Mouse (Mus musculus) forebrain, embryonic 13.5 days (tissue): ENCODE data around the gene Adamts4. TPM values are rescaled to one million over a fixed set of nuclear protein-coding genes. Genes with fewer than 3 reads are reported as not detected.

ENCODE experiments used
- ATAC-seq: fragments of 200-750 bp; cut with Nextera tagmentation; 2 replicates; pipeline ENCODE4 v1.8.0; 2017
- H3K27ac ChIP-seq: fragments of 300-500 bp; sonication (generic); 2 replicates; pipeline ENCODE4 v1.5.1; 2015; ENCODE audit warnings: inconsistent platforms, mild to moderate bottlenecking, moderate library complexity
- H3K27me3 ChIP-seq: fragments of 300-500 bp; sonication (generic); 2 replicates; pipeline ENCODE4 v1.6.1; 2015; ENCODE audit warnings: mild to moderate bottlenecking, inconsistent platforms
- H3K36me3 ChIP-seq: fragments of 300-500 bp; sonication (generic); 2 replicates; pipeline ENCODE4 v1.6.1; 2015; ENCODE audit warnings: mild to moderate bottlenecking, inconsistent platforms; ENCODE audit not compliant: poor library complexity, severe bottlenecking
- H3K4me1 ChIP-seq: fragments of 300-500 bp; sonication (generic); 2 replicates; pipeline ENCODE4 v1.6.1; 2015; ENCODE audit warnings: inconsistent platforms
- H3K4me2 ChIP-seq: fragments of 300-500 bp; sonication (generic); 2 replicates; pipeline ENCODE4 v1.6.1; 2015; ENCODE audit warnings: inconsistent platforms, mild to moderate bottlenecking, moderate library complexity
- H3K4me3 ChIP-seq: fragments of 300-500 bp; sonication (generic); 2 replicates; pipeline ENCODE4 v1.5.1; 2015; ENCODE audit warnings: mild to moderate bottlenecking, inconsistent platforms
- H3K9ac ChIP-seq: fragments of 300-500 bp; sonication (generic); 2 replicates; pipeline ENCODE4 v1.6.1; 2015; ENCODE audit warnings: mild to moderate bottlenecking, inconsistent platforms
- H3K9me3 ChIP-seq: fragments of 300-500 bp; sonication (generic); replicated peaks from 2 replicates; pipeline ENCODE4 v1.6.1; 2016; ENCODE audit warnings: inconsistent platforms
- WGBS: fragments of 180-500 bp; shearing (Covaris S2); methylation state at CpG from one replicate; pipeline ENCODE4 v1.1.7; 2015; 5-methylcytosine and 5-hydroxymethylcytosine counted together
- polyA plus RNA-seq: library from polyadenylated mRNA; unstranded; fragments of >200 nt; fragmentation: Nextera tagmentation; extraction: Ambion mirVana; gene quantifications from 2 replicates; pipeline ENCODE4 v1.2.1, GENCODE M21; 2015

The Adamts4 gene
- polyA plus RNA-seq, 1 experiment from 2014 or later, result 7.3 TPM

- ATAC-seq, result peak; percentile 2; the same call in 1 of the 2 replicates
- WGBS, result 17% methylated on average over 13 of the region's 13 CpGs
- Histone ChIP-seq H3K4me2 (peak overlapping the region; percentile 73), H3K36me3 (peaks cover 27% of the 10 kb centered on the region), H3K4me3 (peak overlapping the region; percentile 75), H3K9me3 (no peaks in the 10 kb centered on the region), H3K27me3 (no peaks in the 10 kb centered on the region), H3K4me1 (peaks cover 58% of the 10 kb centered on the region), H3K9ac (peak overlapping the region; percentile 38), H3K27ac (peak overlapping the region; percentile 55)
Measured at GRCm38 (mm10) chr1:171247453-171247841, 2.8 kb upstream of the Adamts4 start.

DNA sequence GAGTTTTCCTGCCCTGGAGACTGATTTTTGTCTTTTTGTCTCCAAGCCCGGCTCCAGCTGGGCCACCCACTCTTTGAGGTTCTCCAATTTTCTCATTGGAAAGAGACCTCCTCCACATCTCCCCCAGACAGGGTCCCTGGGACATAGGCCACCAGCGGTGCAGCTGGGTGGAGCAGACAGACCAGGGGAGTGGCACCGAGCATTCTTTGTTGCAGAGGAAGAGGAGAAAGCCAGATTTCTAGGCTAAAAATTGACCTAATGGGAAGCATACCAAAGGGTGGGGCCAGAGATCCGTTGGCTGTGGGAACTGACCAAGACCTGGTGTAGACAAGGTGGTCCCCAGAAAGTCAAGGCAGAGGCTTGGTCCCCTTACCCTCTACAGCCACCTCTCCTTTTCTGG lies 2.3 kb upstream of the Adamts4 start:
- Histone ChIP-seq H3K4me3 (0 out of 2 replicates have a peak overlapping the region, but pooled peaks have one; percentile 75), H3K27me3 (no peaks in the 10 kb centered on the region), H3K4me1 (peaks cover 61% of the 10 kb centered on the region), H3K36me3 (peaks cover 22% of the 10 kb centered on the region), H3K9ac (peak overlapping the region; percentile 38; the same call in 1 of the 2 replicates), H3K9me3 (no peaks in the 10 kb centered on the region), H3K4me2 (peak overlapping the region; percentile 73), H3K27ac (0 out of 2 replicates have a peak overlapping the region, but pooled peaks have one; percentile 17)
- whole genome bisulfite sequencing, result 28% methylated on average over 4 of the region's 4 CpGs
- no peak for ATAC-seq

GRCm38 (mm10) chr1:171248386-171249226 lies 1.6 kb upstream of the Adamts4 start:
- Histone ChIP-seq H3K9me3 (no peaks in the 10 kb centered on the region), H3K27me3 (no peaks in the 10 kb centered on the region), H3K4me2 (no peak overlapping the region), H3K4me3 (no peak overlapping the region), H3K27ac (no peak overlapping the region), H3K36me3 (peaks cover 15% of the 10 kb centered on the region), H3K9ac (no peak overlapping the region), H3K4me1 (peaks cover 61% of the 10 kb centered on the region)
- no peak for ATAC-seq
- 30% methylated on average over 3 of the region's 3 CpGs for WGBS

GRCm38 (mm10) chr1:171250680-171251593 lies 716 bp downstream of the Adamts4 start, which contains the start of gene Ndufs2:
Ndufs2 (minus strand) TSS chr1:171251388.
- no peaks in the 10 kb centered on the region for H3K9me3 ChIP-seq
- WGBS, result 17% methylated on average over 24 of the region's 26 CpGs
- H3K27ac ChIP-seq, result peak within 1 kb of the TSS; percentile 78
- H3K9ac ChIP-seq, result peak within 1 kb of the TSS; percentile 56
- peak; percentile 50 for ATAC-seq
- H3K4me1 ChIP-seq, result peaks cover 54% of the 10 kb centered on the region
- no peaks in the 10 kb centered on the region for H3K27me3 ChIP-seq
- peak within 1 kb of the TSS; percentile 59 for H3K4me2 ChIP-seq
- no peaks in the 10 kb centered on the region for H3K36me3 ChIP-seq
- peak within 1 kb of the TSS; percentile 33 for H3K4me3 ChIP-seq

GRCm38 (mm10) chr1:171251594-171252324 lies 1.5 kb downstream of the Adamts4 start:
- Histone ChIP-seq H3K27ac (peak overlapping the region; percentile 78; the same call in 1 of the 2 replicates), H3K4me1 (peaks cover 49% of the 10 kb centered on the region), H3K9me3 (no peaks in the 10 kb centered on the region), H3K4me2 (peak overlapping the region; percentile 59), H3K4me3 (peak overlapping the region; percentile 33), H3K27me3 (no peaks in the 10 kb centered on the region), H3K9ac (peak overlapping the region; percentile 56), H3K36me3 (peaks cover 5% of the 10 kb centered on the region; the same call in 1 of the 2 replicates)
- 6% methylated on average over 13 of the region's 13 CpGs for WGBS
- no peak for ATAC-seq

DNA sequence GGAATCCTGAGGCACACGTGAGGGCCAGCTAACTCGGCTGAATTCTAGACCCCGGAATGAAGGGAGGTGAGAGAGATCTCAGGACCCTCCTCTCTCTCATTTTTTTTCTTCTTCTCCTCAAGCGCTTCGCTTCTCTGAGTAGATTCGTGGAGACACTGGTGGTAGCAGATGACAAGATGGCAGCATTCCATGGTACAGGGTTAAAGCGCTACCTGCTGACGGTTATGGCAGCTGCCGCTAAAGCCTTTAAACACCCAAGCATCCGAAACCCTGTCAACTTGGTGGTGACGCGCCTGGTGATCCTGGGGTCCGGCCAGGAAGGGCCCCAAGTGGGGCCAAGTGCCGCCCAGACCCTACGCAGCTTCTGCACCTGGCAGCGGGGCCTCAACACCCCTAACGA lies 2.2 kb downstream of the Adamts4 start:
- H3K27ac ChIP-seq, result peak overlapping the region; percentile 78; the same call in 1 of the 2 replicates
- no peak for ATAC-seq
- peak overlapping the region; percentile 59 for H3K4me2 ChIP-seq
- H3K36me3 ChIP-seq, result peaks cover 6% of the 10 kb centered on the region; the same call in 1 of the 2 replicates
- H3K4me1 ChIP-seq, result peaks cover 48% of the 10 kb centered on the region
- no peaks in the 10 kb centered on the region for H3K9me3 ChIP-seq
- peak overlapping the region; percentile 56 for H3K9ac ChIP-seq
- no peaks in the 10 kb centered on the region for H3K27me3 ChIP-seq
- H3K4me3 ChIP-seq, result peak overlapping the region; percentile 33
- WGBS, result 43% methylated on average over 17 of the region's 17 CpGs

DNA sequence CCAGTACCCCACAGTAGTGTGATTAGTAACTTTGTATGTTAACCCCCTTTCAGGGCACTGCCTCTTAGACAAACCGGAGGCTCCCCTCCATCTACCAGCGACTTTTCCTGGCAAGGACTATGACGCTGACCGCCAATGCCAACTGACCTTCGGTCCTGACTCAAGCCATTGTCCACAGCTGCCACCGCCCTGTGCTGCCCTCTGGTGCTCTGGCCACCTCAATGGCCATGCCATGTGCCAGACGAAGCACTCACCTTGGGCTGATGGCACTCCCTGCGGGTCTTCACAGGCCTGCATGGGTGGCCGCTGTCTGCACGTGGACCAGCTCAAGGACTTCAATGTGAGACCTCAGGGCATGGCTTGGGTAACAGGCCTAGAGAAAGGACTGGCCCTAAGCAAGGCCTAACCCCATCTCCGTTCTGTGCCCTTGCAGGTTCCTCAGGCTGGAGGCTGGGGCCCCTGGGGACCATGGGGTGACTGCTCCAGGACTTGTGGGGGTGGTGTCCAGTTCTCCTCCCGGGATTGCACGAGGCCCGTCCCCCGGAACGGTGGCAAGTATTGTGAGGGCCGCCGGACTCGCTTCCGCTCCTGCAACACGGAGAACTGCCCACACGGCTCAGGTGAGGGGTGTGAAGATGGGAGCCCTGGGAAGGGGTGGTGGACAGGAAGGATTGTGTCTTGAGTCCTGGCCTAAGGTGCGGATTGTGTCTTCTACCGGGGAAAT lies 6.0 kb downstream of the Adamts4 start:
- Histone ChIP-seq H3K27me3 (no peaks in the 10 kb centered on the region), H3K4me2 (no peak overlapping the region), H3K4me1 (peaks cover 15% of the 10 kb centered on the region), H3K9ac (no peak overlapping the region), H3K36me3 (peaks cover 11% of the 10 kb centered on the region; the same call in 1 of the 2 replicates), H3K9me3 (no peaks in the 10 kb centered on the region), H3K4me3 (no peak overlapping the region), H3K27ac (no peak overlapping the region)
- 90% methylated on average over 24 of the region's 24 CpGs for WGBS
- ATAC-seq, result no peak

DNA sequence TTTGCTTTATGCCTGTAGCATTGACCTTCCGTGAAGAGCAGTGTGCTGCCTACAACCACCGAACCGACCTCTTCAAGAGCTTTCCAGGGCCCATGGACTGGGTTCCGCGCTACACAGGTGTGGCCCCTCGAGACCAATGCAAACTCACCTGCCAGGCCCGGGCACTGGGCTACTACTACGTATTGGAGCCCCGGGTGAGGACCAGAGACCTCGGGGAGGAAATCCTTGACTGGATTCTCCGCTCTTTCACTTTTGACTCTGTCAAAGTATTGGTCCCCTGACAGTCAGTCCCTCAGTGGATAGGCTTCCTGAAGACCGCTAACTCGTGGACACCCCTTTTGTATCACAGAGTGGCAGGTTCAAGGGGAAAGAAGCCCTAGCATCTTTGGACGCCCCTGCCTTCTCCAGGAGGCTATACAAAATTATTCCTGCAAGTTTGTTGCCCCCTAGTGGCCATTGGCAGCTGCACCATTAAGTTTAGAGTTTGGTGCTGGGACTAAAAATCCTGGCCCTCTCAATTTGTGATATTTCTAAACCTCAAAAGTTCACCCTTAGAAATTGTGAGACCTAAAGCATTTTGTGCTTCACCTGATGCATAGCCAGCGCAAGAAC lies 6.8 kb downstream of the Adamts4 start:
- ATAC-seq, result no peak; the same call in 1 of the 2 replicates
- H3K36me3 ChIP-seq, result peaks cover 11% of the 10 kb centered on the region; the same call in 1 of the 2 replicates

GRCm38 (mm10) chr1:171257781-171258180 lies 7.6 kb downstream of the Adamts4 start:
- Histone ChIP-seq H3K9me3 (no peaks in the 10 kb centered on the region), H3K4me2 (no peak overlapping the region), H3K4me1 (peaks cover 9% of the 10 kb centered on the region), H3K4me3 (no peak overlapping the region), H3K9ac (no peak overlapping the region), H3K36me3 (peaks cover 11% of the 10 kb centered on the region; the same call in 1 of the 2 replicates), H3K27ac (no peak overlapping the region), H3K27me3 (no peaks in the 10 kb centered on the region)
- ATAC-seq, result no peak
- 90% methylated on average over 9 of the region's 9 CpGs for WGBS

More for the DNA sequence above, 6.8 kb downstream of the Adamts4 start:
- no peaks in the 10 kb centered on the region for H3K27me3 ChIP-seq
- no peaks in the 10 kb centered on the region for H3K9me3 ChIP-seq
- H3K4me2 ChIP-seq, result no peak overlapping the region
- no peak overlapping the region for H3K27ac ChIP-seq
- no peak overlapping the region for H3K9ac ChIP-seq
- no peak overlapping the region for H3K4me3 ChIP-seq
- WGBS, result 67% methylated on average over 15 of the region's 15 CpGs
- peaks cover 9% of the 10 kb centered on the region for H3K4me1 ChIP-seq

- Histone ChIP-seq H3K9me3 (no peaks in the 10 kb centered on the region), H3K27me3 (no peaks in the 10 kb centered on the region), H3K9ac (no peak overlapping the region), H3K4me3 (no peak overlapping the region), H3K4me1 (peaks cover 16% of the 10 kb centered on the region), H3K27ac (no peak overlapping the region), H3K36me3 (peaks cover 11% of the 10 kb centered on the region; the same call in 1 of the 2 replicates), H3K4me2 (no peak overlapping the region)
- WGBS, result 82% methylated on average over 17 of the region's 17 CpGs
- ATAC-seq, result no peak
Measured at GRCm38 (mm10) chr1:171258921-171259320, 8.7 kb downstream of the Adamts4 start.
